Mouse (Mus musculus) forebrain, embryonic 14.5 days (tissue): ENCODE data around the gene P2ry1. TPM values are rescaled to one million over a fixed set of nuclear protein-coding genes. Genes with fewer than 3 reads are reported as not detected.
A peak's percentile ranks its signal among the peaks of the same experiment; 100 is the strongest.

ENCODE experiments used
- ATAC-seq: fragments of 200-750 bp; cut with Nextera tagmentation; 2 replicates; pipeline ENCODE4 v1.8.0; 2017; ENCODE audit warnings: mild to moderate bottlenecking, moderate library complexity
- DNase-seq: peaks from one replicate; pipeline ENCODE4 v3.0.0-alpha.2; 2015; ENCODE audit warnings: low spot score
- H3K27ac ChIP-seq: fragments of 300-500 bp; sonication (generic); 2 replicates; pipeline ENCODE4 v1.5.1; 2014; ENCODE audit warnings: low read depth, mild to moderate bottlenecking, control low read depth, low read length, moderate library complexity
- H3K27me3 ChIP-seq: fragments of 300-500 bp; sonication (generic); replicated peaks from 2 replicates; pipeline ENCODE4 v1.6.1; 2014; ENCODE audit warnings: low read length, control low read depth, mixed read lengths; ENCODE audit not compliant: control insufficient read depth, insufficient read depth
- H3K36me3 ChIP-seq: fragments of 300-500 bp; sonication (generic); 2 replicates; pipeline ENCODE4 v1.6.1; 2014; ENCODE audit warnings: low read length, control low read depth; ENCODE audit not compliant: control insufficient read depth, insufficient read depth
- H3K4me1 ChIP-seq: fragments of 300-500 bp; sonication (generic); 2 replicates; pipeline ENCODE4 v1.6.1; 2014; ENCODE audit warnings: antibody characterized with exemption, low read length, control low read depth; ENCODE audit not compliant: control insufficient read depth, insufficient read depth
- H3K4me2 ChIP-seq: fragments of 300-500 bp; sonication (generic); 2 replicates; pipeline ENCODE4 v1.6.1; 2014; ENCODE audit warnings: mild to moderate bottlenecking, control low read depth, low read length
- H3K4me3 ChIP-seq: fragments of 300-500 bp; sonication (generic); 2 replicates; pipeline ENCODE4 v1.5.1; 2014; ENCODE audit warnings: low read depth, low read length, control low read depth
- H3K9ac ChIP-seq: fragments of 300-500 bp; sonication (generic); 2 replicates; pipeline ENCODE4 v1.6.1; 2014; ENCODE audit warnings: mild to moderate bottlenecking, low read length, control low read depth, moderate library complexity
- H3K9me3 ChIP-seq: fragments of 300-500 bp; sonication (generic); replicated peaks from 2 replicates; pipeline ENCODE4 v1.6.1; 2016; ENCODE audit warnings: low read length, control low read depth, mixed read lengths; ENCODE audit not compliant: control insufficient read depth
- WGBS: fragments of 180-500 bp; shearing (Covaris S2); extraction: QIAGEN DNeasy Blood & Tissue Kit; methylation state at CpG from one replicate; pipeline ENCODE4 v1.1.7; 2014; 5-methylcytosine and 5-hydroxymethylcytosine counted together
- polyA plus RNA-seq: library from polyadenylated mRNA; unstranded; fragments of >200 nt; fragmentation: Nextera tagmentation; extraction: Ambion mirVana; gene quantifications from 2 replicates; pipeline ENCODE4 v1.2.1, GENCODE M21; 2014

Gene P2ry1
- polyA plus RNA-seq, 1 experiment from 2014 or later: 1.3 TPM

- Histone ChIP-seq H3K4me1 (no peaks in the 10 kb centered on the region), H3K27ac (no peak overlapping the region), H3K36me3 (no peaks in the 10 kb centered on the region), H3K9me3 (no peaks in the 10 kb centered on the region), H3K4me3 (no peak overlapping the region), H3K27me3 (no peaks in the 10 kb centered on the region), H3K9ac (no peak overlapping the region), H3K4me2 (no peak overlapping the region)
- DNase-seq (peak; percentile 50), ATAC-seq (peak; percentile 40; the same call in 1 of the 2 replicates)
- WGBS: 42% methylated on average over 3 of the region's 3 CpGs
These were observed 47.5 kb downstream of the P2ry1 start for GRCm38 (mm10) chr3:61049976-61050672.
